Mouse (Mus musculus) neural tube, embryonic 11.5 days (tissue): ENCODE measurements at regions not wholly inside any gene's neighbourhood (a gene's known extent, or its start where the extent isn't known, plus 50 kb on each side); places are given as distances from the start of the nearest gene placed in this dataset.

Experiments
- ATAC-seq: fragments of 200-750 bp; cut with Nextera tagmentation; 2 replicates; pipeline ENCODE4 v1.8.0; 2017; ENCODE audit warnings: moderate number of reproducible peaks, mild to moderate bottlenecking, moderate TSS enrichment, moderate library complexity; ENCODE audit not compliant: insufficient read depth, low FRiP score, low TSS enrichment
- DNase-seq: peaks from one replicate; pipeline ENCODE4 v3.0.0-alpha.2; 2015; ENCODE audit warnings: low spot score
- H3K27ac ChIP-seq: fragments of 300-500 bp; sonication (generic); 2 replicates; pipeline ENCODE4 v1.5.1; 2014; ENCODE audit warnings: low read depth, mild to moderate bottlenecking, low read length
- H3K27me3 ChIP-seq: fragments of 300-500 bp; sonication (generic); 2 replicates; pipeline ENCODE4 v1.6.1; 2014; ENCODE audit warnings: mild to moderate bottlenecking, low read length, mixed read lengths; ENCODE audit not compliant: control insufficient read depth, insufficient read depth
- H3K36me3 ChIP-seq: fragments of 300-500 bp; sonication (generic); 2 replicates; pipeline ENCODE4 v1.6.1; 2014; ENCODE audit warnings: mild to moderate bottlenecking, low read length, moderate library complexity, mixed read lengths; ENCODE audit not compliant: control insufficient read depth, insufficient read depth
- H3K4me1 ChIP-seq: fragments of 300-500 bp; sonication (generic); 2 replicates; pipeline ENCODE4 v1.6.1; 2014; ENCODE audit warnings: low read length, mixed read lengths; ENCODE audit not compliant: control insufficient read depth, insufficient read depth
- H3K4me2 ChIP-seq: fragments of 300-500 bp; sonication (generic); 2 replicates; pipeline ENCODE4 v1.6.1; 2014; ENCODE audit warnings: low read depth, mild to moderate bottlenecking, moderate library complexity
- H3K4me3 ChIP-seq: fragments of 300-500 bp; sonication (generic); 2 replicates; pipeline ENCODE4 v1.5.1; 2014; ENCODE audit warnings: low read depth, low read length
- H3K9ac ChIP-seq: fragments of 300-500 bp; sonication (generic); 2 replicates; pipeline ENCODE4 v1.6.1; 2014; ENCODE audit warnings: mild to moderate bottlenecking, low read length
- H3K9me3 ChIP-seq: fragments of 300-500 bp; sonication (generic); 2 replicates; pipeline ENCODE4 v1.6.1; 2016; ENCODE audit warnings: low read length; ENCODE audit not compliant: control insufficient read depth
- WGBS: fragments of 180-500 bp; shearing (Covaris S2); extraction: QIAGEN DNeasy Blood & Tissue Kit; methylation state at CpG from one replicate; pipeline ENCODE4 v1.1.7; 2014; 5-methylcytosine and 5-hydroxymethylcytosine counted together

DNA sequence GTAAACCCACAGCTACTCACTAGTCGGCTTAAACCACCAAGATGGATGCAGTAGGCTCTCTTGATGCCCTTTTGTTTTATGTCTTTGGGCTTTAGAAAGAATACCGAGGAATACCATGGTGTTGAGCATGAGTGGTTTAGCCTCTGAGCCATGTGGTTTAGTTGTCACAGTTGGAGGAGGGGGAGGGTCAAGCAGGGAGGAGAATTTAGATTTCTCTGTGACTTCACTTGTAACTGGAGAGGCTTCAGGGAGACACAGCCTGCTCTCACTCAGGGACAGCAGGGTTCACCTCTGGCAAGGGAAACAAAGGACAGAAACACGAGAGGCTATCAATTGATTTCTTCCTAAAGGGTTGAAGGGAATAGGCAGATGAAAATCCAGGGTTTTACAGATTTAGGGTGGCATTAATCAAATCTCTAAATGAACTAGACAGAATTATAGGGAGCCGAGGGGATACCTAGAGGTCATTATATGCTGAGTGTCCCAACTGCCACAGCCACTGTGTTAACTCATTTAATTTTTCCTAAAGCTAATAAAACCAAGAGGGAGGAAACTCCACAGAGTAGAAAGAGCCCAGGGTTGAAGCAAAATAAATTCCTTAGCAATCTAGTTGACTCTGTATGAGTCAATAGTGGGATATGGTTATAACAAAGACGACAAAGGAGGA lies 2113.7 kb upstream of the 5930422O12Rik start:
- DNase-seq (no peak), ATAC-seq (peak; percentile 13; the same call in 1 of the 2 replicates)
- no peak overlapping the region for H3K4me3 ChIP-seq
- no peak overlapping the region for H3K27ac ChIP-seq
- no peaks in the 10 kb centered on the region; the same call in 1 of the 2 replicates for H3K4me1 ChIP-seq
- no peaks in the 10 kb centered on the region for H3K27me3 ChIP-seq
- no peak overlapping the region for H3K4me2 ChIP-seq
- no peaks in the 10 kb centered on the region for H3K36me3 ChIP-seq
- WGBS = 50% methylated on average over 5 of the region's 5 CpGs
- no peaks in the 10 kb centered on the region for H3K9me3 ChIP-seq
- no peak overlapping the region for H3K9ac ChIP-seq

DNA sequence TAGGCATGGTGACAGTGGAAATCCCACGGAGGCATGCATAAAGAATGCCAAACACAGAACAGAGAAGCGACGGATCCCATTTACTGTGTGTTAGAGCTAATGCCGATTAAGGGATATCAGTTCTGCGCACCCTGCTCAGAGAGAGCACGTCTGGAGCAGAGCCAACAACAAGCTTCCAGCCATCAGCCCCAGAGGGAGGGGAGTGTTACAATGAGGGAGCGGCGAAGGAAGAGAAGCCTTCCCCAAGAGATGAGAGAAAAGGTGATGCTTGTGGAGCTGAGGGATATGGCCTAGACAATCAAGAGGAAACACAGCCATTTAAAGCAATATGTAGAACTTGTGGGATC lies 2113.2 kb upstream of the 5930422O12Rik start:
- DNase-seq (no peak), ATAC-seq (no peak)
- Histone ChIP-seq H3K27me3 (no peaks in the 10 kb centered on the region), H3K4me1 (no peaks in the 10 kb centered on the region; the same call in 1 of the 2 replicates), H3K27ac (no peak overlapping the region), H3K9me3 (no peaks in the 10 kb centered on the region), H3K9ac (no peak overlapping the region), H3K36me3 (no peaks in the 10 kb centered on the region), H3K4me3 (no peak overlapping the region), H3K4me2 (no peak overlapping the region)
- WGBS = 67% methylated on average over 8 of the region's 8 CpGs

DNA sequence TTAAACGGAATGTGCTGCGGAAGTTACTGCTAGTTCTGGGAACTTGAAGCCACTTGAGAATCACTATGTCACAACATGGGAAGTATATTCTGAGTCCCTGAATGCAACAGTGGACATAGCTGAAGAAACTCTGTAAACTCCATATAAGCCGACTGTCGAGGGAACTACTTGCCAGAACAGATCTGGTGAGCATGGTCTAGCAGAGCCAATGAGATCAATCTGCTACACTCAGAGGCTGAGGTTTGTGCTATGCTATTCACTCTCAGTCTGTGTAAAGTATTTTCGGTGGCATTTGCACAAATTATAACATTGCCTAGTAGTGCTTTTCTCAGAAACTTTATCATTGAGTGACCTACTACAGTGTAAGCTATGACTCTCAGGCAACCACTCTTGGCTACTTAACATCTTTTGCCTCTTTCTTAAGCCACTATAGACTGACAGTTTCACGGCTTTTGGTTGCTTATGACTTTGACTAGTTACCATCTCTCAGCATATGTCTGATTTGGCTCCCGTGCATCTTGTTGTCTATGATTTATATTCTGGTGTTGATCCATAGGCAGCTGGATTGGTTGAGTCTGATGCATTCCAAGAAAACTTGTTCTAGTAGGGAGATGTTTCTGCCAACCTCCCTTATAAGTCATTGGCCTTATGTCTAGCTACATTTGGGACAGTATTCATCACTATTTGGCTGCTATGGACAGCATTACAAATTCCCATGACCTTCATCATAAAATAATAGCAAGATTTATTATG lies 2094.8 kb upstream of the 5930422O12Rik start:
- no peak overlapping the region for H3K27ac ChIP-seq
- H3K9me3 ChIP-seq = no peaks in the 10 kb centered on the region
- 94% methylated on average over 7 of the region's 7 CpGs for WGBS
- no peaks in the 10 kb centered on the region for H3K27me3 ChIP-seq
- DNase-seq (no peak), ATAC-seq (no peak)
- H3K4me1 ChIP-seq = no peaks in the 10 kb centered on the region
- H3K36me3 ChIP-seq = no peaks in the 10 kb centered on the region
- no peak overlapping the region for H3K9ac ChIP-seq
- no peak overlapping the region for H3K4me2 ChIP-seq
- no peak overlapping the region for H3K4me3 ChIP-seq

DNA sequence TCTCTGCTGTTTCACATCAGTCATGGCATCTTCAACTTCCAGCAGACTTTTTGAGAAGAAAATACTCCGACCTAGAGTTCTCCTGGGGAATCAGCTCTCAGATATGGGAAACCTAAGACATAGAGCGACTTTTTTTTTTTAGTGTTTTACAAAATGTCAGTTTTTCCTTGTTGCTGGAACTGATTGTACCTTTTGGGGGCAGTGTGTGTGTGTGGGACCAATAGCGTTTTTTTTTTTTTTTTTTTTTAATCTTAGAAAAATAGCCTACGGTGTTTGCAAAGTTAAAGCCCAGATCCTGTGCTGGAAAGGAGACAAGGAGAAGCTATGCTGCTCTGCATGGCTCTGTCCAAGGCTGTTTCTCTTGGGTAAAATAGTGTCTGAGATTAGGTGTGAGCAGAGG lies 2080.0 kb upstream of the 5930422O12Rik start:
- no peak overlapping the region for H3K27ac ChIP-seq
- no peak overlapping the region for H3K9ac ChIP-seq
- H3K4me2 ChIP-seq = no peak overlapping the region
- 72% methylated on average over 4 of the region's 4 CpGs for WGBS
- H3K4me1 ChIP-seq = no peaks in the 10 kb centered on the region
- H3K36me3 ChIP-seq = no peaks in the 10 kb centered on the region
- no peaks in the 10 kb centered on the region for H3K27me3 ChIP-seq
- H3K9me3 ChIP-seq = no peaks in the 10 kb centered on the region
- ATAC-seq (no peak), DNase-seq (no peak)
- H3K4me3 ChIP-seq = no peak overlapping the region

DNA sequence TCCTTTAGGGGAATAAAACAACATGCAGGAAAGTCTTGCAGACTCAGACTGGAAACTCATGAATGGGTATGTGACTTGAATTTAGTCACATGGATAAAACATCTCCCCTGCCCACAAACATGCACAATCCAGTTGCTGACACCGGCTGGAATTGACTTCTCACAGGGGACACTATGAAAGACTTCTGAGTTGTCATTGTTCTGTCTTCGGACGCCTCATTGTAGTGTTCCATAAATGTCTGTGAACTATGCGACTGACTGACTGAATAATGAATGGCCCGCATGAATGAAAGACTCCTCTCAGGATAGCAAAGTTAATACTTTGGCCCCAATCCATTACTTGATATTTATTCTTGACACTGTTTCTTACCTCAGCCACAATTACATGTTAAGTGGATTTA lies 2058.9 kb upstream of the 5930422O12Rik start:
- no peak overlapping the region for H3K4me3 ChIP-seq
- H3K27ac ChIP-seq = no peak overlapping the region
- 55% methylated on average over 5 of the region's 5 CpGs for WGBS
- ATAC-seq (0 out of 2 replicates have a peak, but pooled peaks have one; percentile 37), DNase-seq (no peak)
- no peaks in the 10 kb centered on the region for H3K36me3 ChIP-seq
- H3K27me3 ChIP-seq = no peaks in the 10 kb centered on the region
- H3K9ac ChIP-seq = no peak overlapping the region
- H3K4me2 ChIP-seq = no peak overlapping the region
- H3K4me1 ChIP-seq = no peaks in the 10 kb centered on the region
- no peaks in the 10 kb centered on the region for H3K9me3 ChIP-seq

DNA sequence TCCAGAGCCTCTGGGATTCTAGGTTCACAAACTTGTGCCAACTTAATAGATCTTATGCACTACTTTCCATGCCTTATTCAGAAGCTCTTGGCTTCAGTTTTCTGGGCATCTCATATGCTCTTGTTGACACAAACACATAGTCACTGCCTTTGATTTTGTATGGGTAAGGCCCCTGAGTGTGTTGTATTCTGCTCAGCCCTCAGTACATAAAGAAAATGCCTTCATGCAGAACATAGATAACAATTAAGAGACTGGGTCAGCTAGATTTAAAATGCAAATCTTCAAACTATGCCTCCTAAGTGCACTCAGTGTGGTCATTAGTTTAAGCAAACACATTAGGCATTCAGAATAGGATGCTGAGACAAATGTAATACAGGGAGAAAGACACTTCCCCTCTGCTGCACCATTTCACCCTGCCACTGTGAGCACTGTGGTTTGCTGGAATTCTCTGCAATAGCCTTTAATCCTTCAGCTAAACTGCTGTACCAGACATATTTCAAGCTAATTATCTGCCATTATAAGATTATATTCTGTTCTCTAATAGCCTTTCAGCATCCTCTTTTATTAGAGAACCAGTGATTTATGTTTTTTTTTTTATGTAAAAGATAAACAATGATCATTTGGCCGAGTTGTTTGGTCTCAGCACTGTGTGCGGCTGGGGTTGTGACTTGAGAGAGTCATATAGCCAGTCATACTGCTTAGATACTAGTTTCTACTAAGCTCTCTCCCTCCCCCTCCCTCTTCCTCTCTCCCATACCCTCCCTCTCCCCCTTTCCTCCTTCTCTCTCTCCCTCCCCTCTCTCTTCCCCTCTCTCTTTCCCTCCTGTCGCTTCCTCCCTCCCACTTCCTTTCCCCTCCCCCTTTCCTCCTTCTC lies 2058.1 kb upstream of the 5930422O12Rik start:
- DNase-seq = no peak

DNA sequence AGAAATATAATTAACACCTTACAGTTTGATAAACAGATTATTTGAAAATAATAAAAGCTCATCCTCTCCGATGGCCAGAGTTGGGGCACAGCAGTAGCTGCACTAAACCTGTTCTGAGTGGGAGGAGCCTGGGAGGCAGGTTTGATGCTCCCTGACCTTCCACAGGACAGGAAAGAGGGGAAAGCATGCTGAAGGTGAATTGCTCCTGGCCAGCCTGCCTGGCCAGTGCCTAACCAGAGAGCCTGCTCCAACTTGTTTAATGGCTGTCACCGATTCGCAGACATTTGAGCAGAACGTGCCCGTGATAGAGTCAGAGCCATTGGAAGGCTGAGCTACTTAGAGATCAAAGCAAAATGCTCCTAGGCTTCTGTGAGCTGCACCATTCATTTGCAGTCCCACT lies 2056.9 kb upstream of the 5930422O12Rik start:
- ATAC-seq = no peak
- H3K4me3 ChIP-seq = no peak overlapping the region

More for the DNA sequence above, 2058.1 kb upstream of the 5930422O12Rik start:
- Histone ChIP-seq H3K27ac (no peak overlapping the region), H3K4me2 (no peak overlapping the region), H3K9me3 (no peaks in the 10 kb centered on the region), H3K4me3 (no peak overlapping the region), H3K36me3 (no peaks in the 10 kb centered on the region), H3K27me3 (no peaks in the 10 kb centered on the region), H3K4me1 (no peaks in the 10 kb centered on the region), H3K9ac (no peak overlapping the region)
- ATAC-seq = no peak
- WGBS = 54% methylated on average over 3 of the region's 3 CpGs

DNA sequence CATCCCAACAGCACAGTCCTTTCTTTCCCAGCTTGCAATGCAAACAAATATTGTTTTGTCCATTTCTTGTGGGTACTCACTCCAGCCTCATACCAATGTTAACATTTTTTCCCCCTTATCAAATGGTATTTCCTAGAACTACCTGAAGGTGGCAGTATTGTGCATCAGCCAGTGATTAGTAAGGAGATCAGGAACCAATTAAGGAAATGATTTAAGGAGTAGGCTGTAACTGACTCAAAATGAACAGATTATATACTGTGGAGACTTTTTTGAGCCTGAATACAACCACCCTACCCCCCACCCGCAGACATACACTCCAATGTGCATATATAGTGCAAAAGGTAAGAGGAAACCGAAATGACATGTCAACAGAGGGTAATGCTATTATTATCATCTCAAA lies 2056.1 kb upstream of the 5930422O12Rik start:
- Histone ChIP-seq H3K4me1 (no peaks in the 10 kb centered on the region), H3K9ac (no peak overlapping the region), H3K9me3 (no peaks in the 10 kb centered on the region), H3K27ac (no peak overlapping the region), H3K4me2 (no peak overlapping the region), H3K36me3 (no peaks in the 10 kb centered on the region), H3K27me3 (no peaks in the 10 kb centered on the region), H3K4me3 (no peak overlapping the region)
- WGBS = 74% methylated on average over 2 of the region's 2 CpGs
- ATAC-seq (peak; percentile 51; the same call in 1 of the 2 replicates), DNase-seq (no peak)

More for the DNA sequence above, 2056.9 kb upstream of the 5930422O12Rik start:
- Histone ChIP-seq H3K36me3 (no peaks in the 10 kb centered on the region), H3K4me2 (no peak overlapping the region), H3K9me3 (no peaks in the 10 kb centered on the region), H3K9ac (no peak overlapping the region), H3K4me1 (no peaks in the 10 kb centered on the region), H3K27me3 (no peaks in the 10 kb centered on the region), H3K27ac (no peak overlapping the region)
- WGBS = 61% methylated on average over 5 of the region's 5 CpGs
- DNase-seq = no peak
